Mouse (Mus musculus) limb, embryonic 12.5 days (tissue): ENCODE results near the gene Mybbp1a. TPM values are rescaled to one million over a fixed set of nuclear protein-coding genes. Genes with fewer than 3 reads are reported as not detected.
"Not testable (repeated sequence)": the region's sequence is repeated elsewhere in the genome, so short reads cannot be mapped to it uniquely, and the experiment has no call there.

Experiments used
- ATAC-seq: fragments of 200-750 bp; cut with Nextera tagmentation; 2 replicates; pipeline ENCODE4 v1.8.0; 2017; ENCODE audit warnings: low read depth, moderate TSS enrichment; ENCODE audit not compliant: insufficient number of reproducible peaks, insufficient read depth, low FRiP score, low TSS enrichment
- H3K27ac ChIP-seq: fragments of 300-500 bp; sonication (generic); 2 replicates; pipeline ENCODE4 v1.5.1; 2016; ENCODE audit warnings: mild to moderate bottlenecking, moderate library complexity
- H3K27me3 ChIP-seq: fragments of 300-500 bp; sonication (generic); 2 replicates; pipeline ENCODE4 v1.6.1; 2016; ENCODE audit warnings: mild to moderate bottlenecking, moderate library complexity
- H3K36me3 ChIP-seq: fragments of 300-500 bp; sonication (generic); 2 replicates; pipeline ENCODE4 v1.6.1; 2016; ENCODE audit warnings: mild to moderate bottlenecking, moderate library complexity
- H3K4me1 ChIP-seq: fragments of 300-500 bp; sonication (generic); replicated peaks from 2 replicates; pipeline ENCODE4 v1.6.1; 2016
- H3K4me2 ChIP-seq: fragments of 300-500 bp; sonication (generic); 2 replicates; pipeline ENCODE4 v1.6.1; 2016; ENCODE audit warnings: mild to moderate bottlenecking, moderate library complexity
- H3K4me3 ChIP-seq: fragments of 300-500 bp; sonication (generic); replicated peaks from 2 replicates; pipeline ENCODE4 v1.5.1; 2016; ENCODE audit warnings: mild to moderate bottlenecking
- H3K9ac ChIP-seq: fragments of 300-500 bp; sonication (generic); replicated peaks from 2 replicates; pipeline ENCODE4 v1.6.1; 2016; ENCODE audit warnings: mild to moderate bottlenecking, moderate library complexity
- H3K9me3 ChIP-seq: fragments of 300-500 bp; sonication (generic); 2 replicates; pipeline ENCODE4 v1.6.1; 2016; ENCODE audit warnings: mild to moderate bottlenecking, moderate library complexity
- WGBS: fragments of 180-500 bp; shearing (Covaris S2); methylation state at CpG from one replicate; pipeline ENCODE4 v1.1.7; 2016; 5-methylcytosine and 5-hydroxymethylcytosine counted together
- polyA plus RNA-seq: library from polyadenylated mRNA; unstranded; fragments of >200 nt; fragmentation: Nextera tagmentation; extraction: Ambion mirVana; gene quantifications from 2 replicates; pipeline ENCODE4 v1.2.1, GENCODE M21; 2016

The Mybbp1a gene
- polyA plus RNA-seq, 1 experiment from 2014 or later, result 176 TPM

- H3K9ac ChIP-seq, result no peak overlapping the region
- 2% methylated on average over 5 of the region's 5 CpGs for WGBS
- 0 out of 2 replicates have a peak, but pooled peaks cover 3% of the 10 kb centered on the region for H3K4me1 ChIP-seq
- H3K9me3 ChIP-seq, result 0 out of 2 replicates have a peak, but pooled peaks cover 4% of the 10 kb centered on the region
- no peaks in the 10 kb centered on the region for H3K36me3 ChIP-seq
- no peak for ATAC-seq
- no peaks in the 10 kb centered on the region for H3K27me3 ChIP-seq
- H3K27ac ChIP-seq, result no peak overlapping the region
- H3K4me3 ChIP-seq, result no peak overlapping the region
- no peak overlapping the region for H3K4me2 ChIP-seq
Observed at GRCm38 (mm10) chr11:72428694-72429093, 12.5 kb upstream of the Mybbp1a start.

DNA sequence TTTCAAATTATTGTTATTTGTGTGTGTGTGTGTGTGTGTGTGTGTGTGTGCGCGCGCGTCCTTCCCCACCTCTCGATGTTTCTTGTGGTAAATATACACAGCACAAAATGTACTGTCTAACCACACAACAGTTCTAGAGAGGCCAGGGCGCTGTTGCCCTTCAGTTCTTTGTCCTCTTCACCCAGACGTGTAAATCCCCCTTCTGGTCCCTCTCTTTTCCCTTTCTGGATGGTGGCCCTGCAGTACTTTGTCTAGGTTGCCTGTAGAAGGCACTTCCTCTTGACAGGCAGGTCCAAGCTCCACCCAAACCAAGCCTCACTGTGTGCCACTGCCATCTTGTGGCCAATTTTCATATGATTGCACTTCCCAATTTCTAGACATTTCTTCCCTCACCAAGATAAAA lies 11.9 kb upstream of the Mybbp1a start:
- H3K4me2 ChIP-seq, result no peak overlapping the region; the same call in 1 of the 2 replicates
- H3K4me3 ChIP-seq, result no peak overlapping the region
- H3K9ac ChIP-seq, result no peak overlapping the region
- 0 out of 2 replicates have a peak, but pooled peaks cover 3% of the 10 kb centered on the region for H3K4me1 ChIP-seq
- no peak overlapping the region for H3K27ac ChIP-seq
- 0 out of 2 replicates have a peak, but pooled peaks cover 4% of the 10 kb centered on the region for H3K9me3 ChIP-seq
- no peak for ATAC-seq
- no peaks in the 10 kb centered on the region for H3K27me3 ChIP-seq
- 58% methylated on average over 7 of the region's 7 CpGs for WGBS
- no peaks in the 10 kb centered on the region for H3K36me3 ChIP-seq

DNA sequence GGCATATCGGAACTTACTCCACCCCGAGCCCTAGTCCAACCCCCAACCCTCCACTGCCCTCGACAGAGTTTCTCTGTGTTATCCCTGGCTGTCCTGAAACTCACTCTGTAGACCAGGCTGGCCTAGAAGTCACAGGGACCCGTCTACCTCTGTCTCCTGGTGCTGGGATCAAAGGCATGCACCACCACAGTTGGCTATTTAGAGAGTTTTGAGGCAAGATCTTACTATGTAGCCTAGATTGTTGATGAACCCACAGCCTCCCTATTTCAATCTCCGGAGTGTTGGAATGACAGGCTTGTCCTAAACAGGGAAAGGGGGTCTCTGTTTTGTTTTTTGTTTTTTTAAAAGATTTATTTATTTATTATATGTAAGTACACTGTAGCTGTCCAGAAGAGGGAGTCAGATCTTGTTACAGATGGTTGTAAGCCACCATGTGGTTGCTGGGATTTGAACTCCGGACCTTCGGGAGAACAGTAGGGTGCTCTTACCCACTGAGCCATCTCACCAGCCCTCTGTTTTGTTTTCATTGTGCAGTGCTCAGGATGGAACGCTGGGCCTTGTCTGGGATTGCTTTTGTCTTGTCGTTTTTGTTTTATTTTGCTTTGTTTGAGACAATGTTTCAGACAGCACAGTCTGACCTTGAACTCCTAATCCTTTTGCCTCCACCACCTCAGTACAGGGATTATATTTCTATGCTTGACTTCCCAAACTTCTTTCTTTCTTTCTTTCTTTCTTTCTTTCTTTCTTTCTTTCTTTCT lies 10.7 kb upstream of the Mybbp1a start:
- H3K36me3 ChIP-seq, ATAC-seq, H3K9me3 ChIP-seq, H3K27ac ChIP-seq, H3K4me2 ChIP-seq, H3K27me3 ChIP-seq, H3K4me1 ChIP-seq, H3K9ac ChIP-seq, H3K4me3 ChIP-seq: not testable (repeated sequence)
- 67% methylated on average over 9 of the region's 9 CpGs for WGBS

DNA sequence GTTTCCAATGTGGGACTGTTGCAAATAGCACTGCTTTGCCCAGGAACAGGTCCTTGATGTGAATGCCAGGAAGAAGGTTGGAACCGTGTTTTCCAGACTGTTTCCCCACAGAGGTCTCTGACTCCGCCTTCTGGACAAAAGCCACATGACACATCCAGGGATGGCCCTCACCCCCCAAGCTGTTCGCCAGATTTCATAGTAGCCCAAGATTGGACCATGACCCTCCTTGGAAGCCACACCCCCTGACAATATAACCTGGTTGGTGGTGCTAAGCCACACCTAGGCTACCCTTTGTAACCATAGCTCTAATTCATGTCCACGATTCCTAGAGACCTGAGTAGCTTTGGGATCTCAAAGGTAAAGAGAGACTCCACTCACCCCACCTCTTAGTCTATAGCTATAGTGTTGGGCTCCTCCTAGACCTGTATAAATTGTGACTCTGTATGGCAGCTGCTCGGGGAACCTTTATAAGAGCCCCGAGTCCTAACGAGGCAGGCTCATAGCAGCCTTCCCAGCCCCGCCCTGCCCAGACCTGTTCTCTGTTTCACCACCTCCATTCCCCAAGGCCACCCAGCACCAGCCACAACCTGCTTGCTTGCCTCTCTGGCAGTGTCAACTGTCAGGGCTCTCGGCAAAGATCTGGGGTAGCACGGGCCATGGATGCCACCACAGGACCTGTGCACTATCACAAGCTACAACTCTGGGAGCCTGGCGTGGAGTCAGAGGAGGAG lies 6.0 kb upstream of the Mybbp1a start, which contains the start of gene Ggt6:
Ggt6 (plus strand) TSS at position 564 of the 731 bp plus-strand sequence.
- Histone ChIP-seq H3K36me3 (no peaks in the 10 kb centered on the region), H3K4me1 (no peaks in the 10 kb centered on the region), H3K9me3 (no peaks in the 10 kb centered on the region), H3K9ac (no peak within 1 kb of the TSS), H3K27me3 (no peaks in the 10 kb centered on the region), H3K4me2 (no peak within 1 kb of the TSS), H3K27ac (no peak within 1 kb of the TSS), H3K4me3 (no peak within 1 kb of the TSS)
- ATAC-seq, result no peak
- WGBS, result 58% methylated on average over 11 of the region's 11 CpGs

DNA sequence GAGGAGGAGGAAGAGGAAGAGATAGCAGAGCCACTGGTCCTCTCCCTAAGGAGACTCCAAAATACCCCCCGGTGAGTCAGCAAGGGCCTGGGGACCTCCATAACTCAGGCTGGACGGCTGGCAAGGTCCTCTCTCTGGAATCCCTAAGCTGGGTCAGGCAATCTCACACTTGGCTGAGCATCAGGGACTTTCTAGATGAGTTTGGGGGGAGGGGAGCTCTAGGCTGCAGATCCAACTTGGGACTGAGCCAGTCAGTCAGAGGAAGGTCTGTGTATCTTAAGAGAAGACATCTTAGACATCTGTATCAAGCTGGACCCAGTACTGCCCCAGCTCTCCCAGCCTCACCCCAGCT lies 5.5 kb upstream of the Mybbp1a start:
- Histone ChIP-seq H3K4me1 (no peaks in the 10 kb centered on the region), H3K9ac (no peak overlapping the region), H3K27me3 (no peaks in the 10 kb centered on the region), H3K9me3 (no peaks in the 10 kb centered on the region), H3K4me3 (no peak overlapping the region), H3K36me3 (no peaks in the 10 kb centered on the region), H3K4me2 (no peak overlapping the region), H3K27ac (no peak overlapping the region)
- ATAC-seq, result no peak
- 66% methylated on average over 2 of the region's 2 CpGs for WGBS

DNA sequence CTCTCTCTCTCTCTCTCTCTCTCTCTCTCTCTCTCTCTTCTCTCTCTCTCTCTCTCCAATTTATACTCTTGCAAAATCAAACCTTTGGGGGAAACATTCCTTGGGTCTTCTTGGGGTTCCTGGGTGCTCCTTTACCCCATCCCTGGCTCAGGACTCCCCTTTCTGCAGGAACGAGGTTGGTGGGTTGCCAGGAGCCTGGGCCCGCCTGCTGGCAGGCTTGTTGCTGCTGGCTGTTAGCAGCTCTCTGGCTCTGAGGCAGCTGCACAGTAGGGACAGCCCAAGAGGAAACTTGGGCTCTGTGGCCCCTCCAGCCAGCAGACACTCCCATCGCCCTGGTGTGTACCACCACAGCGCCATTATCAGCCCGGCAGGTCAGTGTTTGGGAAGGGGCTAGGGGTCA lies 4.9 kb upstream of the Mybbp1a start:
- H3K9ac ChIP-seq, result no peak overlapping the region
- no peaks in the 10 kb centered on the region for H3K36me3 ChIP-seq
- no peak overlapping the region for H3K27ac ChIP-seq
- H3K4me1 ChIP-seq, result no peaks in the 10 kb centered on the region
- H3K4me2 ChIP-seq, result no peak overlapping the region
- no peak overlapping the region for H3K4me3 ChIP-seq
- no peaks in the 10 kb centered on the region for H3K27me3 ChIP-seq
- 59% methylated on average over 5 of the region's 5 CpGs for WGBS
- no peak for ATAC-seq
- H3K9me3 ChIP-seq, result no peaks in the 10 kb centered on the region

DNA sequence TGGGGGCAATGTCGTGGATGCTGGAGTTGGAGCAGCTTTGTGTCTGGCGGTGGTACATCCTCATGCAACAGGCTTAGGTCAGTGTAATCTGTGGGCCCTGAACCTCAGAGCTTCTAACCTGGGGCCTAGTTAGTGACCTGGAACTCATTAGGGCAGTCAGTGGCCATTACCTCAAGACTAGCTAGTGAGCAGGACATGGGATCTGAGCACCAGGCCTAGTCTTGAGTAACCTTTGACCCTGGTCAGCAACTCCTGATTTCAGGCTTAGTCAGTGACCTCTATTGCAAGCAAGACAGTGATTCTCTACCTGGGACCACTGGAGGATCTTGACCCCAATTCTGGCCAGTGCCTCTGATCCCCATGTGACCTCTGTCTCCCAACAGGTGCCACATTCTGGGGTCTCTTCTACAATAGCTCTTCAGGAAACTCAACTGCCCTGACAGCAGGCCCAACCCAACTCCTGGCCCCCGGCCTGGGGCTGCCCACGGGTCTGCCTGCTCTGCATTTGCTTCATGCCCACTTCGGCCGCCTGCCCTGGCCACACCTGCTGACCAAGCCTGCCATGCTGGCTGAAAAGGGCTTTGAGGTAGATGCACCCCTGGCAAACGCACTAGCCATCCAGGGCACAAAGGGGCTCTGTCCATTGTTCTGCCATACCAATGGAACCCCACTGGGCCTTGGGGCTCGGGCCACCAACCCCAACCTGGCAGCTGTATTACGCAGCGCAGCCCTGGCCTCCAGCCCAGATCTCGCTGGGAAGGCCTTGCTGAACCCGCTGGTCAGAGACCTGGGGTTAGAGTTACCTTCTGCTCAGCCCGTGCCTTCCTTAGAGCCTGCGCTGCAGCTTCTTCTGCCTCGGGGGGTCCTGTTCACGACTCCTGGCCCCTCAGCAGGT lies 4.2 kb upstream of the Mybbp1a start:
- ATAC-seq, result no peak
- no peak overlapping the region for H3K4me2 ChIP-seq
- WGBS, result 85% methylated on average over 16 of the region's 16 CpGs

DNA sequence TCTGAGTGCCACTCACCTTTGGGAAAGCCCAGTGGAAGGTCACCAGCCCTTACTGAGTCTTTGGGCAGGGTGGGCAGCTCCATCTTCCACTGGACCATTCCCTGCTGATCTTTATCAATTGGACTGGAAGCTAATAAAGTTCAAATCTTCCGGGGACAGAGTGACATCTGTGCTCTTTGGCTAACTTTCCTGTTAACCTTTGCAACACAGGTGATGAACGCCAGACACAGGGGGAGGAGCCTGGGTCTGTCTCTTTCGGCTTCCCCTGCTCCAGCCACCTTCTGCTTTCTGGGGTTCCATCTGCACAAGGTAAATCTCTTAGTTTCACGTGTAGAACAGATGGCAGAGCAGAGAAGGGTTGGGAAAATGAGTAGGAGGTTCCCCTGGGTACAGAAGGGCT lies 2.7 kb upstream of the Mybbp1a start:
- ATAC-seq, result no peak
- 60% methylated on average over 4 of the region's 4 CpGs for WGBS

More for the DNA sequence above, 4.2 kb upstream of the Mybbp1a start:
- H3K4me1 ChIP-seq, result peaks cover 3% of the 10 kb centered on the region
- no peak overlapping the region for H3K4me3 ChIP-seq
- H3K27me3 ChIP-seq, result no peaks in the 10 kb centered on the region
- no peak overlapping the region for H3K9ac ChIP-seq
- no peak overlapping the region for H3K27ac ChIP-seq
- H3K9me3 ChIP-seq, result no peaks in the 10 kb centered on the region
- no peaks in the 10 kb centered on the region for H3K36me3 ChIP-seq

DNA sequence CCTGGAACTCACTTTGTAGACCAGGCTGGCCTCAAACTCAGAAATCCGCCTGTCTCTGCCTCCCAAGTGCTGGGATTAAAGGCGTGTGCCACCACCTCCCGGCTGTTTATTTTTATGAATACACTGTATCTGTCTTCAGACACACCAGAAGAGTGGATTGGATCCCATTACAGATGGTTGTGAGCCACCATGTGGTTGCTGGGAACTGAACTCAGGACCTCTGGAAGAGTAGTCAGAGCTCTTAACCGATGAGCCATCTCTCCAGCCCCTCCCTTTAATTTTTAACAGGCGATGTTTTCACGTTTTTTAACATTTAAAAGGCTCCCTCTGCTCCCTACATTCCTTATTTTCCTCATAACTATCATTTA lies 574 bp upstream of the Mybbp1a start:
- Histone ChIP-seq H3K36me3 (peaks cover 33% of the 10 kb centered on the region), H3K4me3 (peak overlapping the region; percentile 88), H3K4me2 (peak overlapping the region; percentile 93), H3K27ac (peak overlapping the region; percentile 85), H3K9ac (peak overlapping the region; percentile 81)
- not testable (repeated sequence) for H3K9me3 ChIP-seq, H3K27me3 ChIP-seq, H3K4me1 ChIP-seq, ATAC-seq
- WGBS, result 45% methylated on average over 6 of the region's 6 CpGs

More for the DNA sequence above, 2.7 kb upstream of the Mybbp1a start:
- Histone ChIP-seq H3K9me3 (no peaks in the 10 kb centered on the region), H3K9ac (no peak overlapping the region), H3K27me3 (no peaks in the 10 kb centered on the region), H3K36me3 (peaks cover 11% of the 10 kb centered on the region), H3K4me3 (no peak overlapping the region), H3K4me1 (peaks cover 10% of the 10 kb centered on the region), H3K27ac (no peak overlapping the region), H3K4me2 (no peak overlapping the region)

GRCm38 (mm10) chr11:72446311-72447105 lies 5.4 kb downstream of the Mybbp1a start:
- no peak for ATAC-seq
- Histone ChIP-seq H3K27ac (no peak overlapping the region), H3K27me3 (no peaks in the 10 kb centered on the region), H3K9me3 (no peaks in the 10 kb centered on the region), H3K36me3 (peaks cover 92% of the 10 kb centered on the region), H3K9ac (no peak overlapping the region), H3K4me2 (no peak overlapping the region), H3K4me1 (peaks cover 10% of the 10 kb centered on the region), H3K4me3 (no peak overlapping the region)
- 89% methylated on average over 6 of the region's 6 CpGs for WGBS
